Comparison of ENCODE assay signal across 14 mouse cellular contexts in the genomic region with DNA sequence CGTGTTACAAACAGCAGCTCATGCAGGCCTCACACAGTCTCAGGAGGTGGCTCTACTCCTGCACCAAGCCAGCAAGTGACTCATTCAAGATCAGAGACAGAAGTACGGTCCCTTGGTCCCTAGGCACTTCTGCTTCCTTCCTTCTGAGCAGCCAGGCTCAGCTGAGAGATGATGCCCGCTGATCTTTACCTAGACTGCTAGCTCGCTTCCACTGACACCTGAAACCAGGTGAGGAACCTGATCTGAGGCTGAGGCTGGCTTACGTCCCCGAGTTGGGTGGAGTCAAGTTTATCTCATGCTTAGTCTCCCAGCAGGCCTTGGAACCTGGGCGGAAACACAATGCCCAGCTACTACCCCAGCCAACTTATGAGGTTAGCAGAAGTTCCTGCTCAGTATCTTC. TPM values are rescaled to one million over a fixed set of nuclear protein-coding genes. Genes with fewer than 3 reads are reported as not detected.
DNase-seq lines count a peak whose midpoint lies in the region; ATAC-seq and TF ChIP-seq lines count a peak whose summit lies in the region.
"Had no signal": no experiment of that assay in that cellular context is flagged by ENCODE, and none has a peak within 500 bp of the region (broad histone marks: within the 10 kb centered on the region; RNA-seq: fewer than 3 reads in every experiment).

No protein-coding gene starts in this region.

- H3K9me3 ChIP-seq in intestine, embryonic 14.5 days (ENCODE audit: control insufficient read depth, low read length): no peaks in the 10 kb centered on the region
- H3K9me3 ChIP-seq in intestine, postnatal 0 days (ENCODE audit: control insufficient read depth): no peaks in the 10 kb centered on the region
- H3K9me3 ChIP-seq in kidney, embryonic 14.5 days (ENCODE audit: control insufficient read depth, low read length): no peaks in the 10 kb centered on the region
- H3K9me3 ChIP-seq: hindbrain, embryonic 13.5 days; limb, embryonic 15.5 days; midbrain, embryonic 13.5 days had no signal

- no peaks in the 10 kb centered on the region for H3K36me3 ChIP-seq in intestine, embryonic 14.5 days (ENCODE audit: control insufficient read depth, insufficient read depth, low read length)
- no peaks in the 10 kb centered on the region for H3K36me3 ChIP-seq in intestine, postnatal 0 days (ENCODE audit: control insufficient read depth, insufficient read depth)
- no peaks in the 10 kb centered on the region for H3K36me3 ChIP-seq in kidney, embryonic 14.5 days (ENCODE audit: control insufficient read depth, insufficient read depth, low read length)
- H3K36me3 ChIP-seq: hindbrain, embryonic 13.5 days; limb, embryonic 15.5 days; midbrain, embryonic 13.5 days had no signal

- no peak overlapping the region for H3K27ac ChIP-seq in intestine, embryonic 14.5 days (ENCODE audit: low read depth)
- no peak overlapping the region for H3K27ac ChIP-seq in intestine, postnatal 0 days (ENCODE audit: low read depth, low read length)
- no peak overlapping the region for H3K27ac ChIP-seq in kidney, embryonic 14.5 days (ENCODE audit: low read depth, low read length)
- H3K27ac ChIP-seq: hindbrain, embryonic 13.5 days; limb, embryonic 15.5 days; midbrain, embryonic 13.5 days had no signal

- TF ChIP-seq CTCF in intestine, postnatal 0 days (IDR thresholded peaks at IDR 0.05; ENCODE audit: low read depth): no peak

- H3K4me2 ChIP-seq in intestine, embryonic 14.5 days (ENCODE audit: low read length): no peak overlapping the region
- no peak overlapping the region for H3K4me2 ChIP-seq in intestine, postnatal 0 days (replicated peaks; ENCODE audit: low read depth)
- no peak overlapping the region for H3K4me2 ChIP-seq in kidney, embryonic 14.5 days (replicated peaks; ENCODE audit: low read depth, low read length)
- H3K4me2 ChIP-seq: hindbrain, embryonic 13.5 days; limb, embryonic 15.5 days; midbrain, embryonic 13.5 days had no signal

- H3K9ac ChIP-seq in intestine, embryonic 14.5 days (ENCODE audit: low read length): no peak overlapping the region
- no peak overlapping the region for H3K9ac ChIP-seq in intestine, postnatal 0 days (ENCODE audit: low read depth, low read length)
- H3K9ac ChIP-seq in kidney, embryonic 14.5 days (ENCODE audit: low read depth, low read length): no peak overlapping the region
- H3K9ac ChIP-seq: hindbrain, embryonic 13.5 days; limb, embryonic 15.5 days; midbrain, embryonic 13.5 days had no signal

- no peak overlapping the region for H3K4me3 ChIP-seq in intestine, embryonic 14.5 days (ENCODE audit: low read depth, low read length)
- H3K4me3 ChIP-seq in intestine, postnatal 0 days (ENCODE audit: low read depth, low read length): no peak overlapping the region
- no peak overlapping the region for H3K4me3 ChIP-seq in kidney, embryonic 14.5 days (ENCODE audit: low read length)
- H3K4me3 ChIP-seq: hindbrain, embryonic 13.5 days; limb, embryonic 15.5 days; midbrain, embryonic 13.5 days had no signal

- 58% methylated on average over 7 of the region's 7 CpGs for WGBS in intestine, embryonic 14.5 days
- WGBS in intestine, postnatal 0 days: 44% methylated on average over 7 of the region's 7 CpGs
- 55% methylated on average over 7 of the region's 7 CpGs for WGBS in kidney, embryonic 14.5 days

- no peaks in the 10 kb centered on the region for H3K27me3 ChIP-seq in intestine, embryonic 14.5 days (replicated peaks; ENCODE audit: control insufficient read depth, insufficient read depth, low read length)
- no peaks in the 10 kb centered on the region for H3K27me3 ChIP-seq in intestine, postnatal 0 days (replicated peaks; ENCODE audit: control insufficient read depth, insufficient read depth, low read length)
- H3K27me3 ChIP-seq in kidney, embryonic 14.5 days (ENCODE audit: control insufficient read depth, insufficient read depth, low read length): no peaks in the 10 kb centered on the region
- H3K27me3 ChIP-seq: hindbrain, embryonic 13.5 days; limb, embryonic 15.5 days; midbrain, embryonic 13.5 days had no signal

- DNase-seq in intestine, embryonic 14.5 days (ENCODE audit: low spot score): peak; percentile 36
- DNase-seq in CD8-positive naive resting alpha-beta T cell, adult 2 months (ENCODE audit: low read depth in 2 of 2, low spot score in 2 of 2): peak; percentile 43 to 52
- DNase-seq in induced T-regulatory cell, adult 2 months (ENCODE audit: low read depth): peak; percentile 67
- DNase-seq in thymus, postnatal 0 days (ENCODE audit: low spot score): peak; percentile 62
- DNase-seq in yolk sac, embryonic 10.5 days (ENCODE audit: low spot score): no peak
- DNase-seq in urinary bladder, postnatal 25 days (ENCODE audit: low spot score): no peak
- DNase-seq: cerebellum, adult 18-20 months; kidney, adult 2 months; lung, postnatal 10 days had no signal

- peaks cover 8% of the 10 kb centered on the region; the same call in 1 of the 2 replicates for H3K4me1 ChIP-seq in intestine, embryonic 14.5 days (replicated peaks; ENCODE audit: control insufficient read depth, insufficient read depth, low read length)
- H3K4me1 ChIP-seq in intestine, postnatal 0 days (replicated peaks; ENCODE audit: control insufficient read depth, insufficient read depth, low read length): no peaks in the 10 kb centered on the region
- no peaks in the 10 kb centered on the region for H3K4me1 ChIP-seq in kidney, embryonic 14.5 days (ENCODE audit: control insufficient read depth, insufficient read depth, low read length)

- ATAC-seq in intestine, embryonic 14.5 days (replicated peaks; ENCODE audit: low FRiP score, low TSS enrichment, low read depth): no peak
- no peak for ATAC-seq in intestine, postnatal 0 days
- ATAC-seq in kidney, embryonic 14.5 days (ENCODE audit: low FRiP score, low TSS enrichment): no peak
- ATAC-seq: midbrain, embryonic 13.5 days had no signal

RNA-seq across cellular contexts. Expression of gene Rassf2, which starts 9.8 kb away (rescaled TPM):
- polyA plus RNA-seq in intestine, embryonic 14.5 days (2014; fragmentation: Nextera tagmentation; extraction: Ambion mirVana): 12.0 and 12.6 TPM in 2 replicates
- 4.4 TPM in 2 replicates for polyA plus RNA-seq in intestine, postnatal 0 days (2015; fragmentation: Nextera tagmentation; extraction: Ambion mirVana)
- polyA plus RNA-seq in thymus, postnatal 0 days (2015; fragmentation: Nextera tagmentation; extraction: Ambion mirVana): 25.1 and 27.6 TPM in 2 replicates
- 5.3 and 9.9 TPM in 2 replicates for polyA plus RNA-seq in kidney, embryonic 14.5 days (2014; fragmentation: Nextera tagmentation; extraction: Ambion mirVana)

Comparison
In these comparisons a context has a peak if more than half of its experiments do, and no peak if none do; other contexts are left out.
1. DNase-seq: peak in intestine, embryonic 14.5 days (single experiment), CD8-positive naive resting alpha-beta T cell, adult 2 months (2 of 2), induced T-regulatory cell, adult 2 months (single experiment) and thymus, postnatal 0 days (single experiment); none in yolk sac, embryonic 10.5 days (single experiment) and urinary bladder, postnatal 25 days (single experiment).